Mouse (Mus musculus) cerebellum, adult 2 months (tissue): ENCODE results near the gene Sh2d1b2. TPM values are rescaled to one million over a fixed set of nuclear protein-coding genes. Genes with fewer than 3 reads are reported as not detected.

Experiments
- DNase-seq, 2 experiments: peaks; one replicate each; pipeline ENCODE4 v3.0.0; 2021
- H3K27ac ChIP-seq: fragments of 200-500 bp; 2 replicates; pipeline ENCODE4 v1.5.1; 2012; ENCODE audit warnings: low read length, control low read depth, inconsistent platforms; ENCODE audit not compliant: insufficient read depth
- H3K27me3 ChIP-seq: fragments of 200-500 bp; 2 replicates; pipeline ENCODE4 v1.6.1; 2012; ENCODE audit warnings: inconsistent platforms, mild to moderate bottlenecking, low read length, moderate library complexity; ENCODE audit not compliant: control insufficient read depth, insufficient read depth
- H3K4me1 ChIP-seq: fragments of 200-500 bp; 2 replicates; pipeline ENCODE4 v1.6.1; 2011; ENCODE audit warnings: low read length; ENCODE audit not compliant: control insufficient read depth, insufficient read depth
- H3K4me3 ChIP-seq: fragments of 200-500 bp; replicated peaks from 2 replicates; pipeline ENCODE3; 2011; ENCODE audit warnings: mild to moderate bottlenecking, low read depth, low read length, control low read depth; ENCODE audit not compliant: insufficient read depth
- CTCF ChIP-seq: fragments of 200-500 bp; IDR thresholded peaks from 2 replicates; pipeline ENCODE4 v1.5.1; 2011; ENCODE audit warnings: low read depth, mild to moderate bottlenecking, control low read depth, low read length, moderate library complexity, borderline replicate concordance; ENCODE audit not compliant: insufficient read depth
- POLR2A ChIP-seq: fragments of 200-500 bp; IDR thresholded peaks from 2 replicates; pipeline ENCODE4 v1.6.1; 2011; ENCODE audit warnings: low read length, control low read depth, borderline replicate concordance; ENCODE audit not compliant: insufficient read depth
- WGBS: fragments of 180-500 bp; shearing (Covaris S2); methylation state at CpG from one replicate; pipeline ENCODE4 v1.1.7; 2018; 5-methylcytosine and 5-hydroxymethylcytosine counted together
- polyA plus RNA-seq: library from polyadenylated mRNA; depleted of rRNA; stranded (reverse); fragments of >200 nt; gene quantifications from 2 replicates; pipeline ENCODE4 v1.2.3, GENCODE M21; 2012

Gene Sh2d1b2
- polyA plus RNA-seq, 1 experiment: not detected

DNA sequence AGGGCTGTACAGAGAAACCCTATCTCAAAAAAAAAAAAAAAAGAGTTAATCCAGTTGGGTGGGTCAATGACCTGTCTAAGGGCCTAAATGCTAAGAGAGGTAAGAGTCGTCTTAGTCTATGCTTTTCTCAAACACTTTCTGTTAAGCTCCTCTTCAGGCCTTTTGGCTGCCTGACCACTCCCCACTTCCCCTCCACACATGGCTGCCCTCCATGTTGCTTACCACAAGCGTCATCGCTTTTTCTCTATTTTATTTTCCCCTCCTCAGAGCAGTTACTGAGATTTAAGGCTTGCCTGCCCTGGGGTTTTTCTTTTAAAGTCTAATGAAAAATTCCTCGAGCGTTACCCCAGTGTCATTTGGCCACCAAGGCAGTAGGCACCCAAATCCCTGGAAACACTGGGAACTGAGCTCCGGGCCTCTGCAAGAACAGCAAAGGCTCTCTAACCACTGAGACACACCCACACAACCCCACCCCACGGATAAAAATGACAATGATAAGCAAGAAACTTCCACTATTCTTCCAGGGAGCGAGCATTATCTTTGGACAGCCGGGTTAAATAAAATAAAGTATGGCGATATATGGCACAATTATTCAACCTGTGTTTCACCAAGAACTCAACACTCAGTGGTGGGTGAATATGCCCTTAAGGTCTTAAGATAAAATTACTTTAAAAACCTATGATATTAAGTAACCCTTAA lies 19.2 kb upstream of the Sh2d1b2 start:
- WGBS: 89% methylated on average over 10 of the region's 10 CpGs
- TF ChIP-seq CTCF (no peak), POLR2A (no peak)
- no peaks in the 10 kb centered on the region for H3K4me1 ChIP-seq

GRCm38 (mm10) chr1:170214383-170214756 lies 18.2 kb upstream of the Sh2d1b2 start:
- Histone ChIP-seq H3K27ac (no peak overlapping the region), H3K27me3 (no peaks in the 10 kb centered on the region), H3K4me1 (no peaks in the 10 kb centered on the region), H3K4me3 (peak overlapping the region; percentile 89)
- TF ChIP-seq POLR2A (no peak), CTCF (no peak)
- 23% methylated on average over 7 of the region's 7 CpGs for WGBS
- no peak for DNase-seq

More for the DNA sequence above, 19.2 kb upstream of the Sh2d1b2 start:
- DNase-seq: no peak
- Histone ChIP-seq H3K27me3 (no peaks in the 10 kb centered on the region), H3K4me3 (no peak overlapping the region), H3K27ac (no peak overlapping the region)

GRCm38 (mm10) chr1:170214757-170215522 lies 17.6 kb upstream of the Sh2d1b2 start, which contains the start of gene Uhmk1:
Gene Uhmk1 (minus strand): TSS chr1:170215397.
- TF ChIP-seq CTCF (no peak), POLR2A (peak; percentile 46; the same call in 1 of the 2 replicates)
- DNase-seq: peak; percentile 92 to 93
- peak within 1 kb of the TSS; percentile 14; the same call in 1 of the 2 replicates for H3K27ac ChIP-seq
- H3K4me1 ChIP-seq: no peaks in the 10 kb centered on the region
- H3K4me3 ChIP-seq: peak within 1 kb of the TSS; percentile 89
- WGBS: under 1% methylated on average over 70 of the region's 70 CpGs
- no peaks in the 10 kb centered on the region for H3K27me3 ChIP-seq

DNA sequence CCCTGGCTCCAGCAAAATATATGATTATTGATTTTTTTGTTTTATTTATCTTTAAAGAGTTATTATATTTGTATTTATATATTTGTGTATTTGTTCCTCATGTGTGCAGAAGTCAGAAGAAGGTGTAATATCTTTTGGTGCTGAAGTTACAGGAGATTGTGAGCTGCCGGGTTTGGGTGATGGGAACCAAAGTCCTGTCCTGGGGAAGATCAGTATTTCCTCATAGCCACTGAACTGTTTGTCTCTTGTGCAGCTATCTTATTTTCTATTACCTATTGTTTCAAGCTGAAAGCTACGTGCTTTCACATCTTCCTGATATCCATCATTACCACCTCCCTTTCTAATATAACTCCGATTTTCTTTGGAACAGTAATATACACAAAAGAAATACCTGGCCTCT lies 17.0 kb upstream of the Sh2d1b2 start:
- Histone ChIP-seq H3K4me1 (no peaks in the 10 kb centered on the region), H3K27ac (no peak overlapping the region), H3K27me3 (no peaks in the 10 kb centered on the region), H3K4me3 (peak overlapping the region; percentile 89)
- no peak for DNase-seq
- WGBS: 78% methylated on average over 3 of the region's 3 CpGs
- TF ChIP-seq POLR2A: no peak
- no peak for TF ChIP-seq CTCF

DNA sequence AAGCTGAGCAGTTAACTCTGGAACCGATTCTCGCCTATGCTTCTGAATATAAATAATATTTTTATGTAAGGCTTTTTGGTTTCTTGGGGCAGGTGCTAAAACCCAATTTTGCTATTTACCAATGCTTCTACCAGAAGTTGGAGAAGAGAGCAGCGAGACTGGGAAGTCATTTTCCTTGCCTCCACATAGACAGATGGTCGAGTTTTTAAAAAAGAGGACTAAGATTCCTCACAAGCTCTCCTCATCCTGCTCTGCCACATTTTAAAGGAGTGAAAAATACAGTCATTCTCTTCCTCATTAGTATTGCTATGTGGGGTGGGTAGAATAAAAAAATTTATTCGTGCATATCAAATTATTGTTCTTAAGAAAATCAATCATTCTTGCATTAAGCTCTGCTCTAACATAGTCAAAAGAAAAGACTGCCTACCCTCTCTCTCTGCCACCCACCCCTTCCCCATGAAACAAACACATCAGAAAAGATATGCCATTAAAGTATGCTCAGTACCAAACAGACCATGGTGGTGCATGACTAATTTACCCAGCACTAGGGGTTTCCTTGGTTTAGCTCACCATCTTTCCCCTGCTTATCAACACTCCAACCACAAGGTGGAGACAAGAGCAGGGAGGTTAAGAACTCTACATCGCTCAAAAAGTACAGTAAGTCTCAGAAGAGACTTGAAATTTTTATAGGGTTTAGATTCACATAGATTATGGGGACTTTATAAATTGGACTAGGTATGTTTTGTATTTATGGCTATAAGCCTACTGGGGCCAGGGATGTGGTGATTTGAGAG lies 14.3 kb upstream of the Sh2d1b2 start:
- H3K27me3 ChIP-seq: no peaks in the 10 kb centered on the region
- 79% methylated on average over 6 of the region's 6 CpGs for WGBS
- DNase-seq: no peak
- TF ChIP-seq CTCF: no peak
- no peak for TF ChIP-seq POLR2A
- H3K27ac ChIP-seq: no peak overlapping the region
- H3K4me1 ChIP-seq: no peaks in the 10 kb centered on the region
- H3K4me3 ChIP-seq: no peak overlapping the region

DNA sequence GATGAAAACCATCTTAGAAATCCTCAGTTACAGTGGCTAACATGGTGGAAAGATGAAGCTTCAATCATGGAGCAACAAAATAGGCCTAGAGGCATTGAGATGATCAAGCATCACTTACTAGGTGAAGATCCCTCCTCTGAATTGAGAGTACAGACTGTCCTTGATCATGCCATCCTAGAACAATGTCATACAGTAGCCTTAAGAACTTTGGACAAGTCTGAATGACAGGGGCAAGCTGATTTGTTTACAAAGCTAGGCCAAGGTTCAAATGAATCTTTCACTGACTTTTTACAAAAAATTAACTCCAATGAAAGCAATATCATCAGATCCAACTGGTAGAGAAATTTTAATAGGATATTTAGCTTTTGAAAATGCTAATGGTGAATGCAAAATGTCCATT lies 12.2 kb upstream of the Sh2d1b2 start:
- H3K27me3 ChIP-seq: no peaks in the 10 kb centered on the region
- H3K4me1 ChIP-seq: no peaks in the 10 kb centered on the region
- DNase-seq: no peak
- no peak overlapping the region for H3K27ac ChIP-seq
- TF ChIP-seq POLR2A: no peak
- no peak for TF ChIP-seq CTCF
- H3K4me3 ChIP-seq: no peak overlapping the region

- TF ChIP-seq CTCF (no peak), POLR2A (no peak)
- Histone ChIP-seq H3K27ac (no peak overlapping the region), H3K4me3 (no peak overlapping the region), H3K4me1 (no peaks in the 10 kb centered on the region), H3K27me3 (no peaks in the 10 kb centered on the region)
- 75% methylated on average over 2 of the region's 2 CpGs for WGBS
- no peak for DNase-seq
These were observed 9.3 kb upstream of the Sh2d1b2 start for GRCm38 (mm10) chr1:170223276-170223675.
